Mouse (Mus musculus): Measurements from ENCODE around the gene Rere. TPM values are rescaled to one million over a fixed set of nuclear protein-coding genes. Genes with fewer than 3 reads are reported as not detected.

Rere gene
- polyA plus RNA-seq, 1 experiment from 2014 or later, result 52.0 TPM

Other genes starting within 250 kb of the Rere start
- gene Gpr157, start 194.3 kb upstream of the Rere start, polyA plus RNA-seq (2014; fragmentation: Nextera tagmentation; extraction: Ambion mirVana), result 0.24 and 0.28 TPM in 2 replicates
- gene Slc2a5, start 162.4 kb upstream of the Rere start, polyA plus RNA-seq (2014; fragmentation: Nextera tagmentation; extraction: Ambion mirVana), result 2.9 and 3.3 TPM in 2 replicates
- not detected in 2 replicates for gene Slc2a7, start 132.7 kb upstream of the Rere start, polyA plus RNA-seq (2014; fragmentation: Nextera tagmentation; extraction: Ambion mirVana)
- 0.39 TPM in 1 of 2 replicates, not detected in the other for gene Car6, start 80.3 kb upstream of the Rere start, polyA plus RNA-seq (2014; fragmentation: Nextera tagmentation; extraction: Ambion mirVana)
- gene Eno1, start 44.9 kb upstream of the Rere start, polyA plus RNA-seq (2014; fragmentation: Nextera tagmentation; extraction: Ambion mirVana), result 1,923 and 1,983 TPM in 2 replicates

All from neural tube, embryonic 11.5 days (tissue).